Mouse (Mus musculus) heart, adult 2 months (tissue): Measurements from ENCODE around the gene Cldn7. TPM values are rescaled to one million over a fixed set of nuclear protein-coding genes. Genes with fewer than 3 reads are reported as not detected.

ENCODE experiments used
- DNase-seq, 2 experiments: peaks; one replicate each; pipeline ENCODE4 v3.0.0; 2021
- H3K27ac ChIP-seq: fragments of 200-600 bp; 2 replicates; pipeline ENCODE4 v1.8.1; 2022
- H3K27me3 ChIP-seq: fragments of 200-500 bp; 2 replicates; pipeline ENCODE4 v1.6.1; 2012; ENCODE audit warnings: mild to moderate bottlenecking, low read length, inconsistent platforms, mixed read lengths; ENCODE audit not compliant: control insufficient read depth, insufficient read depth
- H3K36me3 ChIP-seq: fragments of 200-500 bp; 2 replicates; pipeline ENCODE4 v1.6.1; 2012; ENCODE audit warnings: low read length, inconsistent platforms; ENCODE audit not compliant: control insufficient read depth, insufficient read depth
- H3K4me1 ChIP-seq: fragments of 200-500 bp; 2 replicates; pipeline ENCODE4 v1.6.1; 2011; ENCODE audit warnings: low read length; ENCODE audit not compliant: control insufficient read depth, insufficient read depth
- H3K4me3 ChIP-seq: fragments of 200-600 bp; 2 replicates; pipeline ENCODE4 v1.8.1; 2022
- H3K79me2 ChIP-seq: fragments of 200-500 bp; replicated peaks from 2 replicates; pipeline ENCODE4 v1.6.1; 2012; ENCODE audit warnings: mild to moderate bottlenecking, inconsistent platforms, low read length, moderate library complexity, mixed read lengths; ENCODE audit not compliant: control insufficient read depth, insufficient read depth
- H3K9ac ChIP-seq: fragments of 200-500 bp; 2 replicates; pipeline ENCODE4 v1.6.1; 2012; ENCODE audit warnings: low read depth, mild to moderate bottlenecking, control low read depth, inconsistent platforms, low read length, mixed read lengths
- CTCF ChIP-seq: fragments of 200-600 bp; IDR thresholded peaks from 2 replicates; pipeline ENCODE4 v1.8.1; 2022; ENCODE audit warnings: antibody characterized with exemption, mild to moderate bottlenecking, moderate library complexity
- EP300 ChIP-seq: fragments of 200-500 bp; IDR thresholded peaks from 2 replicates; pipeline ENCODE4 v1.6.1; 2011; ENCODE audit warnings: low read depth, low read length, control low read depth; ENCODE audit not compliant: insufficient read depth
- POLR2A ChIP-seq: fragments of 200-500 bp; IDR thresholded peaks from 2 replicates; pipeline ENCODE4 v1.6.1; 2011; ENCODE audit warnings: mild to moderate bottlenecking, low read depth, low read length, control low read depth; ENCODE audit not compliant: insufficient read depth
- WGBS: fragments of 180-500 bp; shearing (Covaris S2); methylation state at CpG from one replicate; pipeline ENCODE4 v1.1.7; 2018; 5-methylcytosine and 5-hydroxymethylcytosine counted together
- intact Hi-C: fragments of 180-260 bp; cut with DNase I; formaldehyde crosslinking; loops from one replicate; pipeline ENCODE4 v1.15.1; 2025
- polyA plus RNA-seq: library from polyadenylated mRNA; depleted of rRNA; stranded (reverse); fragments of >200 nt; gene quantifications from 2 replicates; pipeline ENCODE4 v1.2.3, GENCODE M21; 2012
- total RNA-seq, 2 experiments: library from RNA; stranded (reverse); gene quantifications; 2 replicates each; pipeline ENCODE4 v1.2.3; 2021

The Cldn7 gene
- total and polyA plus RNA-seq, 3 experiments: 3.5 TPM; not detected in 2

DNA sequence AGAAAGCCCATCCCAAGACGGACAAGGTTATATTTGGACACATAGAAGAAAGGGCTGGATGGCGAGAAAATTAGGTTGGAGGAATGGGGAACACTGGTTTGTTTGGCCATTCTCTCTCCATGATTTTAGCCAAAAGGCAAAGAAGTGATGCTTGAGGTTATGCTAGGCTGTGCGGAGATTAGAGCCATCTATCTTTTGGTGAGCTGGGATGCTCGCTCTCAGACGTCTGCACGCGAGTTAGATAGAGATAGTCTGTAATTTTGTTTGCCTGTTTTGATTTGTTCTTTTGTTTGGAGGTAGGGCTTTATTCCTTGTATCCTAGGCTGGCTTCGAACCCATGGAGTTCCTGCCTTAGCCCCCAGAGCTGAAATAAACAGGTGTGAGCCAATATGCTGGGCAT lies 36.6 kb downstream of the Cldn7 start:
- Histone ChIP-seq H3K79me2 (peaks cover 3% of the 10 kb centered on the region), H3K36me3 (no peaks in the 10 kb centered on the region), H3K4me3 (peak overlapping the region; percentile 71), H3K4me1 (peaks cover 1% of the 10 kb centered on the region), H3K27ac (peak overlapping the region; percentile 85), H3K9ac (peak overlapping the region; percentile 93), H3K27me3 (no peaks in the 10 kb centered on the region)
- TF ChIP-seq EP300 (no peak), POLR2A (no peak), CTCF (no peak)
- WGBS: 15% methylated on average over 8 of the region's 8 CpGs
- intact Hi-C loops: loop anchor here (2.0 kb wide), 2 partner anchors 14 to 66 kb away; partner anchors contain the start of genes Acadvl and Ybx2
- no peak for DNase-seq

DNA sequence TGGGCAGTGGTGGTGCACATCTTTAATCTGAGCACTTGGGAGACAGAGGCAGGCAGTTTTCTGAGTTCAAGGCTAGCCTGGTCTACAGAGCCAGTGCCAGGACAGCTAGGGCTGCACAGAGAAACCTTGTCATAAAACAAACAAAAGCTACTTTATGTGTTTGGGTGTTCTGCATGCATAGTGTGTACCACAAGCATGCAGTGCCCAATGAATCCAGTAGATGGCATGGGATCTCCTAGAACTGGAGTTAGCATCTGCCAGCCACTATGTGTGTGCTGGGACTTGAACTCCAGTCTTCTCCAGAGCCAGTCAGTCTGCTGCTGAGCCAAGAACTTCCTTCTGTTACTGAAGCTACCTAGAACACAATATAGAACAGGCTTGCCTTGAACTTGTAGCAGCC lies 37.3 kb downstream of the Cldn7 start:
- H3K79me2 ChIP-seq: peaks cover 3% of the 10 kb centered on the region
- H3K4me3 ChIP-seq: no peak overlapping the region
- no peak overlapping the region for H3K27ac ChIP-seq
- H3K9ac ChIP-seq: no peak overlapping the region
- H3K36me3 ChIP-seq: no peaks in the 10 kb centered on the region
- TF ChIP-seq EP300 (no peak), POLR2A (no peak), CTCF (peak; percentile 62)
- H3K4me1 ChIP-seq: peaks cover 1% of the 10 kb centered on the region
- no peak for DNase-seq
- no peaks in the 10 kb centered on the region for H3K27me3 ChIP-seq
- intact Hi-C loops: loop anchor here (2.0 kb wide), 2 partner anchors 13 to 67 kb away; partner anchors contain the start of genes Acadvl and Ybx2

DNA sequence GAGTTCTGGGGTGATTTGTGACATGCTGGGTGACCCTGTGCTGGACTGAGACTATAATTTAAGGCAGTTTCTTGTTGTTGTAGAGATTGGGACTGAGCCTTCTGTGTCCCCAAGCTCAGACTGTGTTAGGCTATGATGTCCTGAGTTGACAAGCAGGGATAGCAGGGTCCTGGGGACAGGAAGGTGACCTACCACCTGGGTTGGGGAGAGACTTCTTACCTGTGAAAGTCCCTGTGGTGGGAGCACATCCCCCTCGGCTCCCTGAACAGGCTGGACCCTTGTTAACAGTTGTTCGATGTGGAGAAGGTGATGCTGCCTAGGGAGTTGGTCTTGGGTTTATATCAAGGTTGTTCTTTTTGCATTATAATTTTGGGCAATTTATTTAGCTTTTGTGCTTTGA lies 37.9 kb downstream of the Cldn7 start:
- no peak overlapping the region for H3K9ac ChIP-seq
- WGBS: 87% methylated on average over 2 of the region's 2 CpGs
- TF ChIP-seq CTCF (no peak), POLR2A (no peak), EP300 (no peak)

DNA sequence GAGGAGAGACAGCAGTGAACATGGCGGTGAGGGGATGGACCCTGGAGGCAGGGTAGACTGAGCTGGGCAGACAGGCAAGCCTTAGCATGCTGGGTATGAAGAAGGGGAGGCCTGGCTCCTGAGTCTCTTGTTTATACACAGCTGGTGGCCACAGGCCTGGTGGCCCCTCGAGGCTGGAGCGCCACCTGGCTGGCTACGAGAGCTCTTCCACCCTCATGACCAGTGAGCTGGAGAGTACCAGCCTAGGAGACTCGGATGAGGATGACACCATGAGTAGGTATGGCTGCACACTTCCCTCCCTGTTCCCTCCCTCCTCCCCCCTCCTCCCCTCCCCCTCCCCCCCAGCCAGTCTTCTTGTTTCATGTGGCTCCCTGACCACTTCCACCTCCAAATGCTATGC lies 40.9 kb downstream of the Cldn7 start:
- H3K27ac ChIP-seq: no peak overlapping the region
- no peaks in the 10 kb centered on the region for H3K27me3 ChIP-seq
- WGBS: 62% methylated on average over 5 of the region's 5 CpGs
- H3K9ac ChIP-seq: no peak overlapping the region
- H3K4me3 ChIP-seq: no peak overlapping the region
- DNase-seq: no peak
- intact Hi-C loops: no loop called here
- no peaks in the 10 kb centered on the region for H3K36me3 ChIP-seq
- H3K4me1 ChIP-seq: peaks cover 1% of the 10 kb centered on the region
- peaks cover 3% of the 10 kb centered on the region for H3K79me2 ChIP-seq
- no peak for TF ChIP-seq EP300
- peak; percentile 53 for TF ChIP-seq CTCF

More for the DNA sequence above, 37.9 kb downstream of the Cldn7 start:
- peaks cover 1% of the 10 kb centered on the region for H3K4me1 ChIP-seq
- H3K4me3 ChIP-seq: no peak overlapping the region
- no peaks in the 10 kb centered on the region for H3K36me3 ChIP-seq
- no peak for DNase-seq
- H3K27ac ChIP-seq: no peak overlapping the region
- no peaks in the 10 kb centered on the region for H3K27me3 ChIP-seq
- intact Hi-C loops: no loop called here
- peaks cover 3% of the 10 kb centered on the region for H3K79me2 ChIP-seq

DNA sequence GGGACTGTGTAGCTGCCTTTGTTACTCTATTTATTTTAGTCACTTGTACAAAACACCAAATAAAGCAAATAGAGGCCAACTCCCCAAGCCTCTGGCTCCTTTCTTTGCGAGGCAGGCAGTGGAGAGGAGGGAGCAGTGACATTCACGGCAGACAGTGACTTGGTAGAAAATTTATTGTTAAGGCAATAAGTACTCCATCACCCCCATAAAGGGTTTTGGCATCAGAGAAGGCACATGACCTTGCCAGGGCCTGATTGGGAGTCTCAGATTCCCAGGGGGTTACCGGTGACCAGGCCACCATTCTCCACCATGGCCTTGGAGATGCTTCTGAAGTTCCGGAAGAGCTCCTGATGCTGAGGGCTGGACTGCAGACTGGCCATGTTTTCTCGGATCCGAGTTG lies 45.5 kb downstream of the Cldn7 start:
- 81% methylated on average over 6 of the region's 6 CpGs for WGBS
- DNase-seq: no peak
- no peak overlapping the region for H3K4me3 ChIP-seq
- no peak overlapping the region for H3K27ac ChIP-seq
- H3K79me2 ChIP-seq: no peaks in the 10 kb centered on the region
- no peak overlapping the region for H3K9ac ChIP-seq
- intact Hi-C loops: no loop called here
- H3K36me3 ChIP-seq: no peaks in the 10 kb centered on the region
- no peaks in the 10 kb centered on the region for H3K27me3 ChIP-seq
- no peak for TF ChIP-seq CTCF
- no peak for TF ChIP-seq EP300
- peaks cover 5% of the 10 kb centered on the region for H3K4me1 ChIP-seq

DNA sequence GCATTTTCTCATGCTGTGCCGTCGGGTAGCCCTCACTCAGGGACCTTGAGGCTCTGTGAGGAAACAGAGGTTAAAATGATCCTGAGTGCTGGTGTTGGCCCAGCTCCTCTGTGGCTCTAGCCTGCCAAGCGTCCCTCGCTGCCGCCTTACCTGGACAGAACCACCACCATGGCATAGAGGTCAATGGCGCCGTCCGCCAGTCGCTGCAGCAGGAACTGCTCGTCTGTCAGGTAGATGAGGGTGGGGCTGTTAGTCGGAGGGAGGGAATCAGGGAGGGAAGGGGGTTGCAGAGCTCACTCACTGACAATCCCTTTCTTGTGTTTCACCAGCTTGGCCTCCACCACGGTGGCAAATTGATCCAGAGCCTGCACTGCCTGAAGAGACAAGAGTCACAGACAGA lies 46.0 kb downstream of the Cldn7 start:
- no peaks in the 10 kb centered on the region for H3K27me3 ChIP-seq
- intact Hi-C loops: no loop called here
- 69% methylated on average over 12 of the region's 12 CpGs for WGBS
- H3K4me3 ChIP-seq: no peak overlapping the region
- no peak overlapping the region for H3K27ac ChIP-seq
- peaks cover 5% of the 10 kb centered on the region for H3K4me1 ChIP-seq
- H3K79me2 ChIP-seq: no peaks in the 10 kb centered on the region
- no peak for DNase-seq
- no peaks in the 10 kb centered on the region for H3K36me3 ChIP-seq
- no peak overlapping the region for H3K9ac ChIP-seq
- TF ChIP-seq EP300 (no peak), CTCF (no peak), POLR2A (no peak)
